Mouse (Mus musculus): ENCODE data around the gene Pappa2.

Pappa2 gene

DNA sequence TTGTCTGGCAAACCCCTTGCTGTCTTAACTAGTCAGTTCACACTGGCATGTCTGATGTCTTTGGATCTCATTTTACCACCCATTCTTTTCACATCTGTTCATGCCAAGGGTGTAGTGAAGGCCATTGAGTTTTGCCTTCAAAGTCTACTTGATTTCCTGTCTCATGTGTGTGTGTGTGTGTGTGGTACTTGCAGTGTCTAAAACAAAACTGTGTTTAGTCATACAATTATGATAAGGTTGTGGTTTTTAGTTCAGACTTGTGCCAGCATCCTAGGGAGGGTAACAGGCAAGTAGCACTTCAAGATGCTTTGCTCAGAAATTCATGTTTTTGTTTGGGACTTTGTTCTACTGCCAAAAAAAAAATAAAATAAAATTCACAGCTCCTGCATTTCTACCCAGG, 216.1 kb downstream of the Pappa2 start:
- DNase-seq (ENCODE audit: low spot score) = no peak

DNA sequence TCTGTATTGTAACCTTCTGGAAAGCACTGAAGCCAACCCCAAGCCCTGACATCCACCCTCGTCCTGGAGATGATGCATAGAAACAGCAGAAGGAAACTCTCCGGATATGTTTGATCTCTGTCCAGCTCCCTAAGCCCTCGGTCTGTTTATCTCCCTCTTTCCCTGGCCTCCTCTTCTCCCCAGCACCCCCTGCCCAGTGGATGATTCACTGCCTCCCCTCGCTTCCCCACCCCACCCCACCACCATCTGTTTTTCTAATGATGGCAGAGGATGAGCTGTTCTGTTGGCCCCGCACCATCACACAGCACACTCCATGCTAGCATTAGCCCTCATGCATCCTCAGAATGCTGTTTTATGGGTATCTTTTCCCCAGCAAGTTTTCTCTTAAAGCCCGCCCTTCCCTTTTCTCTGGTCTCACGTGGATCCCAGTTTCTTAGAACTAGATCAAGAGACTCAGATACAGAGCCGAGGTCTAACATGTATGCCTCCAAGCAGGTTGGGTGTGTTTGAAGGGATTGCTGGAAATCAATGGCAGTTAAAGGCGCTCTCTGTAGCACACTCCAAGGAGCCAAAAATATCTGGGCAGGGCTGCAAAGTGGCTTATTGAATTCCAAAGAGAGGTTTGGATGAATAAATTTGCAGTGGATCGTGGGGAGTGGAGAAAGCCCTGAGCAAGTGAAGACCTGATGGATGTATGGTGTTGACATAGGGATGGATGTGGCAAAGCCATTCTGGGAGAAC, 231.8 kb downstream of the Pappa2 start:
- DNase-seq (ENCODE audit: low spot score) = no peak

GRCm38 (mm10) chr1:158741449-158741848, 238.8 kb downstream of the Pappa2 start:
- no peak for DNase-seq (ENCODE audit: low spot score)

DNA sequence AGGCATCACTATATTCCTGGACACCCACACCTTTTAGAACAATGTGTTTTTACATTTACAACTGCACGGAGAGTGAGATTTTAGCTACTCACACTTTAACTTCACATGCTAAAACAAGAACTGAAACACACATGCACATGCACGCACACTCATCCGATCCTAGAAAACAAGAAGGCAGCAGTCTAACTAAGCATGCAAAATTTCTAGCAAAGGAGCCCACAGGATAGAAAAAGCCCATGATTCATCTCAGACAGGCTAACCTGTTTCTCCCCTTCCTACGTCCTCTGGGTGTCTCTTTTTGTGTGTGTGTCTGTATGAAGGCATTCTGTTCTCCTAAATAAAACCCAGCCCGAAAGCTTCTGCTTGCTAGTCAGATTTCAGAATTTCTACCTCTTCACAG, 239.3 kb downstream of the Pappa2 start:
- DNase-seq (ENCODE audit: low spot score) = peak; percentile 4

DNA sequence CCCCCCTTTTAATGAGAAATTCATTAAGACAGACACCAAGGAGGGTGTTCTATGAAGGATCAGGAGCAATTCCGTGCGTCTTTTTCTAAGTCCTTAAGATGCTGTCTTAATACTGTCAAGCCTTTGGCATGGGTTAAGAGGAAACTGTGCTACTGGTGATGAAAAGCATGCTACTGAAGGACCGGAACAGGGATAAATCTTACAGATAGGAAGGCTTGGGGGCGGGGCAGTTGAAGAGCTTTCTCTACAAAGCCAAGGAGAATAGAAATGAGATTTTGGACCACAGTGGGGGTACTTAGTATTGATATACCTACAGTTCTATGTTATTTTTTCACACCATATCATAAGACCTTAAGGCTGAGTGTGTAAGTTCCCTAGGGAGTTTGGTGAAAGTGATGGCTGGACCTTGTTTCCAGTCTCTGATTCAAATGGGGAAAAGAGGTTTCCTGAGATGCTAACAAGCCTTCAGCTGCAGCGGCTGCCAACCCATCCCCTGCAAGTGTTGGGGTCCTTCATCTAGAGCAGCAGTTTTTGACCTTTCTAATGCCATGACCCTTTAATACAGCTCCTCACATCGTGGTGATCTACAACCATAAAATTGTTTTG, 240.0 kb downstream of the Pappa2 start:
- no peak for DNase-seq (ENCODE audit: low spot score)

- no peak for DNase-seq (ENCODE audit: low spot score)
Observed at GRCm38 (mm10) chr1:158739132-158739919, 241.0 kb downstream of the Pappa2 start.

GRCm38 (mm10) chr1:158732868-158733496, 247.3 kb downstream of the Pappa2 start:
- peak; percentile 40 for DNase-seq (ENCODE audit: low spot score)

DNA sequence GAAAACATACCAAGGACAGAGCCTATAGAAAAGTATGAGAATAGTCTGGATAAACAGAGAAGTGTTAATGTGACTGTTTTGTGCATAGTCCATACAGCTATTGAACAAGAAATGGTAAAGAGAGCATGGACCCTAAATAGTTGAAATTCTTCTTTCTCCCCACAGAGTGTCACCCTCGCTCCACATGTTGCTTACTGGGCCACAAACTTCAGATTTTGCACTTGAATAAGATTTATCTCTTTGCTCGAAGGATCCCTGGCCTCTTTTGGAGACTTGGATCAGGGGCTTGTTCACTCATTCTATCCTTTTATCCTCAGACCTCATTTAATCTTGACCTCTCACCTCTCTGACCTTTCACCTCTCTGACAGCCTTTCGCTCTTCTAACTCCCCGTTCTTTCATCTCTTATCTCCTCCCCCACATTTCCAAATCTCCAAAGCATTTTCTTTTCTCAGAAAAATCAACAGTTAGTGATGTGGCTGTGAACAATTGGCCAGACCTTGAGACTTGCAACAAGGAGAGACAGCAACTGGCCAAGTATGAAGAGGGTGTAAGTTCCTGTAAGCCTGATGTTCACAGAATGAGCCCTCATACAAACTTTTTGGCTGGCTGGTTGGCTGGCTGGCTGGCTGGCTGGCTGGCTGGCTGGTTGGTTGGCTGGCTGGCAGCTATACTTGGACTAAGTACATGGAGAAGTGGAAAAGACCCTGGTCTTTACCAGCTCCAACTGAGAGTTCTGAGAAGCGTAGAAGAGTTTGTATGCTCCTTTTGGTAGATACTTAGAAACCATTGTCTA, 266.8 kb downstream of the Pappa2 start:
- DNase-seq (ENCODE audit: low spot score) = no peak

DNA sequence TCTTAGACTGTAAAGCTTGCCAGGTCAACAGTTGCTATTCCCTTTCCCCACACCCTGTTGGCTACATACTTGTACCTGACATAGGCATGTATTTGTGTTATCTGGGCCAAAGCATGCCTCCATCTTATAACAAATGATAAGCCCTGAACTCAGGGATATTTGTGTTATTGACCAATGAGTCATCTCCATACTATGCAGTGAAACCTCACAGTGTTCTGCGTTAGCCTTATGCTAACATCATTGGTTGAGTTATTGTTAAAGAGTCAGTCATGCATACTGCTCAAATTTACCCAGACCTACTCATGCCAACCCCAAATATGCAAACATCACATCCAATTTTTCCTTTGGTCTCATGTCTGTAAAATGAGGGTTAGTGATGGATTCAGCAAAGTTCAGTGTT, 279.0 kb downstream of the Pappa2 start:
- no peak for DNase-seq (ENCODE audit: low spot score)

- no peak for DNase-seq (ENCODE audit: low spot score)
Observed at GRCm38 (mm10) chr1:158700147-158700546, 280.1 kb downstream of the Pappa2 start.

DNA sequence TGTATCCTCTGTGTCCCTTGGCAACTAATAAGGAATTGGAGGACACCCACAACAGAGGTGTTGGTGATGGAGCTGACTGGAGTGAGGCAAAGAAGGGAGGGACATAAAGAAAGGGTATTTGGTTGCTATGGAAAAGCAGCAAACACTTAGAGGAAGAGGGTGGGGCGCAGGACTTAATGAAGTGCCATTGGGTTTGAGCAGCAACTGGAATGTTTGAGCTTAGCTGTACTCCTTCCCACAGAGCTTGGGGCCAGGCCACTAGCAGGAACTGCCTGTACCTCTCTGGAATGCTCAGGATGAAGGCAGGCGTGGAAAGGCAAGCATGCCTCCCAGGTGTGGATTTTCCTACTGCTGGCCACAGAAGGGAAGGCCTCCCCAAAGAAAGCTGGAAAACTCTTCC, 281.0 kb downstream of the Pappa2 start:
- no peak for DNase-seq (ENCODE audit: low spot score)

- no peak for DNase-seq (ENCODE audit: low spot score)
Observed at GRCm38 (mm10) chr1:158697859-158698569, 282.3 kb downstream of the Pappa2 start.

GRCm38 (mm10) chr1:158697423-158697822, 282.9 kb downstream of the Pappa2 start:
- DNase-seq (ENCODE audit: low spot score) = no peak

GRCm38 (mm10) chr1:158687726-158688125, 292.6 kb downstream of the Pappa2 start:
- DNase-seq (ENCODE audit: low spot score) = no peak

DNA sequence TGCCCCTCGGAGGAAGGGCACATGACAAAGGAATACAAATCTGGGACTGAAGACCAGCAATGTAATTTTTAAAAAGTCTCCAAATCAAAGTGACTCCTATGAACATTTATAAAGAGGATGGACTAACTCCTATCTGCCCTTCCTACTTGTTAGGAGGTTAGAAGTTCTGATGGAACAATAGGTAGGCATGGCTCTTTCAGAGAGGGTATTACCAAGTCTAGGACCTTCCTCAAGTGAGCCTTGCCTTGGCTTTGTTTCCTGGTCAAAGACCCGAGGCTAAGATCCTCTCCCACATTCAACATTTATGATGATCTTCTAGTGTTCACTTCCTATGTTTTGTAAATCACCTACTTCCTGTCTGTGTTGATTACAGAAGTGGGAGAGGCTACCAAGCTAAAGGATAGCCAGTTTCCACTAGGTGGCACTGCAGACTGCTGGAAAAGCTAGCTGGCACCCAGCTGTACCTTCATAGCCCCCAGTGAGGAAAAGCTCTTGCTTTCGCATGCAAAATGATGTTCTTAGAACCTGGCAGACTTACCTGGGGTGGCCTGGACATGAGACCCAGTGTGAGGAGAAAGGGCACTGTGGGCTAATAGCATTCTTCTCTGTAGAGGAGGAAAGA, 310.2 kb downstream of the Pappa2 start:
- DNase-seq (ENCODE audit: low spot score) = peak; percentile 22

DNA sequence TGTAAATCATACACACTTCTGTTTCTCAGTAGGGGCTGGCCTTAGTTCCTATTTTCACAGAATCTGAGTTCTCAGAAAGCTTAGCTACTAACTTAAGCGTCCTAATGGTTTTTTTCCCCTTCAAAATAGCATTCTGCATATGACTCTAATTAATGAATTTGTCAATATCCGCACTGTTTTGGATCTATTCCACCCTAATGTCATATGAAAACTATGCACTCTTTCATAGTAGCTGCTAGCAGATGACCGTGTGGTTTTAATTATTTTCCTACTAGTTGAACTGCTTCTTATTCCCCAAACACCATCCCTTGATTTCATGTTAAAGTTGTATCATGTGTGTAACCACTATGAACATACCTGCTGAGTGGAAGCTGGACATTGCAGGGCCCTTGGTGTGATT, 314.3 kb downstream of the Pappa2 start:
- no peak for DNase-seq (ENCODE audit: low spot score)
